Mouse (Mus musculus) olfactory bulb, adult 2 months (tissue): ENCODE data around the gene Vmn2r29.
"Not testable (repeated sequence)": the region's sequence is repeated elsewhere in the genome, so short reads cannot be mapped to it uniquely, and the experiment has no call there.

Experiments
- CTCF ChIP-seq: fragments of 200-500 bp; IDR thresholded peaks from 2 replicates; pipeline ENCODE4 v1.5.1; 2012; ENCODE audit warnings: low read depth, mild to moderate bottlenecking, low read length, moderate library complexity; ENCODE audit not compliant: insufficient read depth
- POLR2A ChIP-seq: fragments of 200-500 bp; IDR thresholded peaks from 2 replicates; pipeline ENCODE4 v1.6.1; 2012; ENCODE audit warnings: mild to moderate bottlenecking, low read depth, low read length, moderate library complexity; ENCODE audit not compliant: insufficient read depth

DNA sequence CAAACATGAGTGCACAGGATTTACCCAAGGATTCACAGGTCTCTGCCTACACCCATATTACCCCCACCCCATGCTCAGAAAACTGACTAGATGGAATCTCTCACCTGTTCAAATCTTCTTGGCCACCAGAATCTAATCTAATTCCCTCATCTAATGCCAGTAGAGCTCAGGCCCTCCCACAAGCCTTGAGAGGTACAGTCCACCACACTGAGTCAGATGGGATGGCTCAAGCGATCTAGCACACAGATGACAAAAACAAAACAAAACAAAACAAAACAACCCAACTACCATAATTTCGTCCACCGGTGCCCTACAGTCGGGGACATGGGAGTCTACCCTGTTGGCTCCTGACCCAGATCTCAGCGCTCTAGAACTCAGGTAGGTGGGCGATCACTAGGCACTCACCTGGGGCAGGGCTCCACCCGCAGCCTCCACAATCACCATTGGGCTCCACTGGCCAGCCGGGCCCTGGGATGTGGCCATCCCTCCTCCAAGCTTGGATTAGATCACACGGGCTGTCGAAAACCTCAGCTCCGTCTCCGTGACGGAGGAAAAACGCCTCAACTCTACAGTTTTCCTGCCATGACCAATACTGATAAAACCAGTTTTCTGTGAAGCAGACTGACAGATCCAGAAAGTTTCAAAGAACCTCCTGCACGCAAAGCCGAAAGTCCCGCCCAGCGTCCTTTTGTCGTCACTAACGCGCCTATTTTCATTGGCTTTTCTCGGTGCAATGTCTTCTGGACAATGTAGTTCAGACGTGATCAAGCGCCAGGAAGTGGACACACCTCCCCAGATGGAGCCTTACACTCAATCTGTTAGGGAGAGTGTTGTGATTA, 37.6 kb downstream of the Vmn2r29 start, which contains the start of gene Zfp772:
- not testable (repeated sequence) for TF ChIP-seq CTCF, POLR2A
